Mouse (Mus musculus) liver (tissue): ENCODE results near the gene Psma3.
A peak's percentile ranks its signal among the peaks of the same experiment; 100 is the strongest.

Experiments used
- DNase-seq: peaks from one replicate; pipeline ENCODE4 v3.0.0-alpha.2; 2020; ENCODE audit warnings: mixed read lengths

Psma3 gene

GRCm38 (mm10) chr12:70974441-70975266, at the start of gene Psma3:
TSS of gene Psma3 (plus strand) at chr12:70974621.
- peak; percentile 93 for DNase-seq

GRCm38 (mm10) chr12:70929781-70930180, 44.6 kb upstream of the Psma3 start:
- no peak for DNase-seq

GRCm38 (mm10) chr12:70937150-70937549, 37.3 kb upstream of the Psma3 start:
- DNase-seq = peak; percentile 8

GRCm38 (mm10) chr12:70937571-70938384, 36.6 kb upstream of the Psma3 start, which contains the start of gene Actr10:
TSS of gene Actr10 (plus strand) at chr12:70937857.
- peak; percentile 94 for DNase-seq

- no peak for DNase-seq
These were observed 33.6 kb upstream of the Psma3 start for GRCm38 (mm10) chr12:70940806-70941205.

GRCm38 (mm10) chr12:70944181-70944580, 30.2 kb upstream of the Psma3 start:
- DNase-seq = no peak

- no peak for DNase-seq
These were observed 27.7 kb upstream of the Psma3 start for GRCm38 (mm10) chr12:70946585-70947256.

- no peak for DNase-seq
These were observed 15.8 kb upstream of the Psma3 start for GRCm38 (mm10) chr12:70958640-70959039.

- no peak for DNase-seq
These were observed 6.8 kb upstream of the Psma3 start for GRCm38 (mm10) chr12:70967581-70967980.

- peak; percentile 87 for DNase-seq
These were observed 6.2 kb upstream of the Psma3 start for GRCm38 (mm10) chr12:70968141-70968790.

- peak; percentile 84 for DNase-seq
These were observed 5.6 kb upstream of the Psma3 start for GRCm38 (mm10) chr12:70968791-70969307.

GRCm38 (mm10) chr12:70969485-70970184, 4.8 kb upstream of the Psma3 start:
- DNase-seq = peak; percentile 74

GRCm38 (mm10) chr12:70973831-70974230, 590 bp upstream of the Psma3 start:
- no peak for DNase-seq

- peak; percentile 10 for DNase-seq
These were observed 985 bp downstream of the Psma3 start for GRCm38 (mm10) chr12:70975406-70975805.

GRCm38 (mm10) chr12:70975891-70976290, 1.5 kb downstream of the Psma3 start:
- no peak for DNase-seq

- DNase-seq = no peak
These were observed 3.9 kb downstream of the Psma3 start for GRCm38 (mm10) chr12:70978345-70978744.

GRCm38 (mm10) chr12:70984855-70985550, 10.6 kb downstream of the Psma3 start:
- no peak for DNase-seq

GRCm38 (mm10) chr12:70997225-70997624, 22.8 kb downstream of the Psma3 start:
- no peak for DNase-seq

GRCm38 (mm10) chr12:70999423-70999903, 25.0 kb downstream of the Psma3 start:
- peak; percentile 33 for DNase-seq

GRCm38 (mm10) chr12:71000344-71000743, 25.9 kb downstream of the Psma3 start:
- no peak for DNase-seq

- DNase-seq = no peak
These were observed 27.0 kb downstream of the Psma3 start for GRCm38 (mm10) chr12:71001456-71001855.
